Mouse (Mus musculus) intestine, postnatal 0 days (tissue): ENCODE results near the gene Naa50. TPM values are rescaled to one million over a fixed set of nuclear protein-coding genes. Genes with fewer than 3 reads are reported as not detected.
A peak's percentile ranks its signal among the peaks of the same experiment; 100 is the strongest.

ENCODE experiments used
- ATAC-seq: fragments of 200-750 bp; cut with Nextera tagmentation; 2 replicates; pipeline ENCODE4 v1.8.0; 2017; ENCODE audit warnings: mild to moderate bottlenecking, moderate TSS enrichment, moderate library complexity
- H3K27ac ChIP-seq: fragments of 300-500 bp; sonication (generic); 2 replicates; pipeline ENCODE4 v1.5.1; 2014; ENCODE audit warnings: mild to moderate bottlenecking, low read depth, low read length, moderate library complexity
- H3K27me3 ChIP-seq: fragments of 300-500 bp; sonication (generic); replicated peaks from 2 replicates; pipeline ENCODE4 v1.6.1; 2014; ENCODE audit warnings: low read length, mixed read lengths; ENCODE audit not compliant: control insufficient read depth, insufficient read depth
- H3K36me3 ChIP-seq: fragments of 300-500 bp; sonication (generic); 2 replicates; pipeline ENCODE4 v1.6.1; 2014; ENCODE audit warnings: mild to moderate bottlenecking, moderate library complexity; ENCODE audit not compliant: control insufficient read depth, insufficient read depth
- H3K4me1 ChIP-seq: fragments of 300-500 bp; sonication (generic); replicated peaks from 2 replicates; pipeline ENCODE4 v1.6.1; 2014; ENCODE audit warnings: antibody characterized with exemption, low read length, mixed read lengths; ENCODE audit not compliant: control insufficient read depth, insufficient read depth
- H3K4me2 ChIP-seq: fragments of 300-500 bp; sonication (generic); replicated peaks from 2 replicates; pipeline ENCODE4 v1.6.1; 2014; ENCODE audit warnings: low read depth, mild to moderate bottlenecking, moderate library complexity
- H3K4me3 ChIP-seq: fragments of 300-500 bp; sonication (generic); 2 replicates; pipeline ENCODE4 v1.5.1; 2014; ENCODE audit warnings: low read depth, low read length
- H3K9ac ChIP-seq: fragments of 300-500 bp; sonication (generic); 2 replicates; pipeline ENCODE4 v1.6.1; 2014; ENCODE audit warnings: mild to moderate bottlenecking, low read depth, low read length
- H3K9me3 ChIP-seq: fragments of 300-500 bp; sonication (generic); 2 replicates; pipeline ENCODE4 v1.6.1; 2016; ENCODE audit warnings: mixed run types; ENCODE audit not compliant: control insufficient read depth
- CTCF ChIP-seq: sonication (generic); IDR thresholded peaks from 2 replicates; pipeline ENCODE4 v1.5.1; 2016; ENCODE audit warnings: low read depth, mild to moderate bottlenecking, control low read depth, antibody characterized with exemption, moderate library complexity
- WGBS: fragments of 180-500 bp; shearing (Covaris S2); extraction: QIAGEN DNeasy Blood & Tissue Kit; methylation state at CpG from one replicate; pipeline ENCODE4 v1.1.7; 2014; 5-methylcytosine and 5-hydroxymethylcytosine counted together
- polyA plus RNA-seq: library from polyadenylated mRNA; unstranded; fragments of >200 nt; fragmentation: Nextera tagmentation; extraction: Ambion mirVana; gene quantifications from 2 replicates; pipeline ENCODE4 v1.2.1, GENCODE M21; 2015

Naa50 gene
- polyA plus RNA-seq, 1 experiment from 2014 or later = 38.6 TPM

- TF ChIP-seq CTCF = no peak
- WGBS = 8% methylated on average over 7 of the region's 7 CpGs
- ATAC-seq = no peak
These were observed 34.4 kb downstream of the Naa50 start for GRCm38 (mm10) chr16:44173966-44174530.

DNA sequence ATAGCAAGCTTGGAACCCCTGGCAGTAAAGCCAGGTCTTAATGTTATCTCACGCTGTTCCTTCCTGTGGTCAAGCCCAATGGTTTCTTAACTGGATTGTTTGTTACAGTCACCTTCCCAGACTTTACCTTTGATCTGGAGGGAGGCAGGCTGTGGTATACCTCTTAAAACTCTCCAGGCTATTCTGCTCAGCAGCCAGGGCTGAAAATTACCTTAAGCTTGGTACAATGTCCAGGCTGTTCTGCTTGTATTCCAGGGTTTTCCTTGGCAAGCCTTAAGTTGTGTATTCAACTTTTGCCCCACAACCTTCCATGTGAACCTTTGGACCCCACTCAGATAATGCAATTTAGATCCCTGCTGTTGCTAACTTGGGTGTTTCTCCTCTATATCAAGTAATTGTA is 35.4 kb downstream of the Naa50 start:
- 49% methylated on average over 1 of the region's 1 CpGs for WGBS
- no peaks in the 10 kb centered on the region for H3K27me3 ChIP-seq
- no peak overlapping the region for H3K9ac ChIP-seq
- no peak for TF ChIP-seq CTCF
- ATAC-seq = no peak
- H3K9me3 ChIP-seq = no peaks in the 10 kb centered on the region
- H3K27ac ChIP-seq = peak overlapping the region; percentile 15
- no peaks in the 10 kb centered on the region for H3K4me1 ChIP-seq
- H3K4me3 ChIP-seq = no peak overlapping the region; the same call in 1 of the 2 replicates
- no peaks in the 10 kb centered on the region for H3K36me3 ChIP-seq
- peak overlapping the region; percentile 79 for H3K4me2 ChIP-seq

More at GRCm38 (mm10) chr16:44173966-44174530, 34.4 kb downstream of the Naa50 start:
- peak overlapping the region; percentile 96 for H3K4me3 ChIP-seq
- H3K4me2 ChIP-seq = peak overlapping the region; percentile 79
- 0 out of 2 replicates have a peak overlapping the region, but pooled peaks have one; percentile 92 for H3K9ac ChIP-seq
- no peaks in the 10 kb centered on the region for H3K9me3 ChIP-seq
- H3K27me3 ChIP-seq = no peaks in the 10 kb centered on the region
- H3K36me3 ChIP-seq = no peaks in the 10 kb centered on the region
- peak overlapping the region; percentile 95; the same call in 1 of the 2 replicates for H3K27ac ChIP-seq
- no peaks in the 10 kb centered on the region for H3K4me1 ChIP-seq

DNA sequence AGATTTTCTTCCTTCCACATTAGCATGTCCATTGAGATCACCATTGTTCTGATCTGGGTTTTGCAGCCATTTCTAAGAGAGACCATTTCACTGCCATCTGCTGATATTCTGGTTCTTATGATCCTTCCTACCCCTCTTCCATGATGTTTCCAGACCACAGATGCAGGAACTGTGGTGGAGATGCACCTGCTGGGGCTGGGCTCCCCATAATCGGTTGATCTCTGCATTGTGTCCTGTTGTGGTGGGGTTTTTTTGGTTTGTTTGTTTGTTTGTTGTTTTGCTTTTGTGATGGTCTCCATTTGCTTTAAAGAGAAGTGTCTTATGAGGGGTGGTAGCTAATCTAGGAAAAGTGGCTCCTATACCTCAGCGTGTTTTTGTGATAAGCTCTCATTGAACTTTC is 36.9 kb downstream of the Naa50 start:
- H3K4me3 ChIP-seq = no peak overlapping the region
- no peaks in the 10 kb centered on the region for H3K36me3 ChIP-seq
- no peak overlapping the region for H3K9ac ChIP-seq
- no peaks in the 10 kb centered on the region for H3K9me3 ChIP-seq
- no peaks in the 10 kb centered on the region for H3K4me1 ChIP-seq
- TF ChIP-seq CTCF = no peak
- H3K27me3 ChIP-seq = no peaks in the 10 kb centered on the region
- H3K4me2 ChIP-seq = no peak overlapping the region
- ATAC-seq = no peak
- H3K27ac ChIP-seq = no peak overlapping the region
- 92% methylated on average over 2 of the region's 2 CpGs for WGBS

DNA sequence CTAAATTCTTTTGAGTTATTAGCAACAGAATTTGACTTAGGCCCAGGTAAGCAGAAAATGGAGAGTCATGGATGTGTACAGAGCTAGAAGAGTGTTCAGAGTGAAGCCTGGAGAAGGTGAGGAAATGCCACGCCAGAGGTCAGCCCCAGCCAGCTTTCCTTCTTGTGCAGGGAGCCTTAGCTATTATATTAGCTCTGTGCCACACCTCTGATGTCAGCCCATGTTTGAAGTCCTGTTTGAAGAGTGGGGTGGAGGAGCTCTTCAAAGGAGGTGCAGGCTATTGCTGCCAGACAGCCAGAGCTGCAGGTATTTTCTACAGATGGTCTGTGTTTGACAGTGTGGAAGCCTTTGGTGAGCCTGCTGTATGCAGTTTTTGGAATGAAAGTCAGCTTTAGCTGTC is 38.9 kb downstream of the Naa50 start:
- H3K27me3 ChIP-seq = no peaks in the 10 kb centered on the region
- peak; percentile 55 for ATAC-seq
- no peaks in the 10 kb centered on the region; the same call in 1 of the 2 replicates for H3K36me3 ChIP-seq
- no peak for TF ChIP-seq CTCF
- H3K4me2 ChIP-seq = no peak overlapping the region
- no peak overlapping the region for H3K9ac ChIP-seq
- 30% methylated on average over 1 of the region's 1 CpGs for WGBS
- no peak overlapping the region for H3K27ac ChIP-seq
- H3K4me1 ChIP-seq = no peaks in the 10 kb centered on the region
- no peaks in the 10 kb centered on the region for H3K9me3 ChIP-seq
- H3K4me3 ChIP-seq = no peak overlapping the region

- H3K4me1 ChIP-seq = no peaks in the 10 kb centered on the region
- TF ChIP-seq CTCF = no peak
- no peak overlapping the region for H3K4me2 ChIP-seq
- WGBS = 74% methylated on average over 1 of the region's 1 CpGs
- ATAC-seq = 0 out of 2 replicates have a peak, but pooled peaks have one; percentile 50
- H3K9me3 ChIP-seq = no peaks in the 10 kb centered on the region
- no peaks in the 10 kb centered on the region for H3K27me3 ChIP-seq
- no peak overlapping the region for H3K9ac ChIP-seq
- H3K36me3 ChIP-seq = no peaks in the 10 kb centered on the region; the same call in 1 of the 2 replicates
- H3K4me3 ChIP-seq = no peak overlapping the region
- H3K27ac ChIP-seq = no peak overlapping the region
These were observed 43.0 kb downstream of the Naa50 start for GRCm38 (mm10) chr16:44182597-44182996.

- H3K4me3 ChIP-seq = no peak overlapping the region
- H3K4me1 ChIP-seq = no peaks in the 10 kb centered on the region
- no peaks in the 10 kb centered on the region; the same call in 1 of the 2 replicates for H3K36me3 ChIP-seq
- no peak overlapping the region for H3K4me2 ChIP-seq
- no peak overlapping the region for H3K9ac ChIP-seq
- no peak for TF ChIP-seq CTCF
- no peaks in the 10 kb centered on the region for H3K27me3 ChIP-seq
- WGBS = 61% methylated on average over 3 of the region's 3 CpGs
- ATAC-seq = no peak
- no peaks in the 10 kb centered on the region for H3K9me3 ChIP-seq
- no peak overlapping the region for H3K27ac ChIP-seq
These were observed 45.1 kb downstream of the Naa50 start for GRCm38 (mm10) chr16:44184769-44185168.

DNA sequence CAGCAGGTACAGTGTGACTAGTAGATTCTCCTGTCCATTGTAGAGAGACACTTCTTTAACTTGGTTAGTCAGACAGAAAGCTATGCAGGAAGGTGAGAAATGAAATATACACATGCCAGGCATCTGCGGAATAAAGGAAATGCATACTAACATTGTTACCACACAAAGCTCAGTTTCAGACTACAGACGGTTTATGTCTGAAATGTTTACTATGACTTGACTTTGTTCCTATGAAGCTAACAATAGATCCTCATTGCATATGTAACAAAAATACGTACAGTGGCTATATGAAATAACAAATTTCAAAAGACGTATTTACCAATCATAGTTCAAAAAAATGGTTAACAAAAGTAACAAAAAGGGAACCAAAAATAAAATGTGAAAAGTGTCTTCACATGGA is 47.5 kb downstream of the Naa50 start:
- no peak overlapping the region for H3K4me2 ChIP-seq
- 87% methylated on average over 4 of the region's 4 CpGs for WGBS
- no peak for ATAC-seq
- no peaks in the 10 kb centered on the region for H3K9me3 ChIP-seq
- H3K9ac ChIP-seq = no peak overlapping the region
- no peak overlapping the region for H3K4me3 ChIP-seq
- no peaks in the 10 kb centered on the region for H3K36me3 ChIP-seq
- H3K27me3 ChIP-seq = no peaks in the 10 kb centered on the region
- no peaks in the 10 kb centered on the region for H3K4me1 ChIP-seq
- TF ChIP-seq CTCF = no peak
- no peak overlapping the region for H3K27ac ChIP-seq
